Mouse (Mus musculus) stomach, postnatal 0 days (tissue): ENCODE data around the gene Pnkd. TPM values are rescaled to one million over a fixed set of nuclear protein-coding genes. Genes with fewer than 3 reads are reported as not detected.

Experiments used
- ATAC-seq: fragments of 200-750 bp; cut with Nextera tagmentation; 2 replicates; pipeline ENCODE4 v1.8.0; 2017; ENCODE audit not compliant: low FRiP score, low TSS enrichment
- DNase-seq: peaks from one replicate; pipeline ENCODE4 v3.0.0-alpha.2; 2016; ENCODE audit warnings: low spot score
- H3K27ac ChIP-seq: fragments of 300-500 bp; sonication (generic); replicated peaks from 2 replicates; pipeline ENCODE4 v1.5.1; 2014; ENCODE audit warnings: mild to moderate bottlenecking, control low read depth
- H3K27me3 ChIP-seq: fragments of 300-500 bp; sonication (generic); 2 replicates; pipeline ENCODE4 v1.6.1; 2014; ENCODE audit warnings: low read length; ENCODE audit not compliant: control insufficient read depth, insufficient read depth
- H3K36me3 ChIP-seq: fragments of 300-500 bp; sonication (generic); 2 replicates; pipeline ENCODE4 v1.6.1; 2014; ENCODE audit warnings: low read length, mixed read lengths; ENCODE audit not compliant: control insufficient read depth, insufficient read depth
- H3K4me1 ChIP-seq: fragments of 300-500 bp; sonication (generic); replicated peaks from 2 replicates; pipeline ENCODE4 v1.6.1; 2014; ENCODE audit warnings: antibody characterized with exemption; ENCODE audit not compliant: control insufficient read depth, insufficient read depth
- H3K4me2 ChIP-seq: fragments of 300-500 bp; sonication (generic); replicated peaks from 2 replicates; pipeline ENCODE4 v1.6.1; 2014; ENCODE audit warnings: low read depth, mild to moderate bottlenecking, control low read depth, moderate library complexity
- H3K4me3 ChIP-seq: fragments of 300-500 bp; sonication (generic); 2 replicates; pipeline ENCODE4 v1.5.1; 2014; ENCODE audit warnings: low read depth, low read length, control low read depth
- H3K9ac ChIP-seq: fragments of 300-500 bp; sonication (generic); 2 replicates; pipeline ENCODE4 v1.6.1; 2014; ENCODE audit warnings: mild to moderate bottlenecking, low read length, control low read depth, mixed read lengths
- H3K9me3 ChIP-seq: fragments of 300-500 bp; sonication (generic); 2 replicates; pipeline ENCODE4 v1.6.1; 2016; ENCODE audit warnings: low read length; ENCODE audit not compliant: control insufficient read depth
- CTCF ChIP-seq: IDR thresholded peaks from 2 replicates; pipeline ENCODE4 v1.5.1; 2016; ENCODE audit warnings: antibody characterized with exemption, low read depth, mild to moderate bottlenecking, moderate library complexity
- EP300 ChIP-seq: optimal IDR thresholded peaks from 2 replicates; pipeline ENCODE3; 2016; ENCODE audit warnings: antibody characterized with exemption
- WGBS: fragments of 180-500 bp; shearing (Covaris S2); extraction: QIAGEN DNeasy Blood & Tissue Kit; methylation state at CpG from one replicate; pipeline ENCODE4 v1.1.7; 2014; 5-methylcytosine and 5-hydroxymethylcytosine counted together
- polyA plus RNA-seq: library from polyadenylated mRNA; unstranded; fragments of >200 nt; fragmentation: Nextera tagmentation; extraction: Ambion mirVana; gene quantifications from 2 replicates; pipeline ENCODE4 v1.2.1, GENCODE M21; 2015

The Pnkd gene
- polyA plus RNA-seq, 1 experiment from 2014 or later, result 84.8 TPM

GRCm38 (mm10) chr1:74359952-74360517 is 75.3 kb downstream of the Pnkd start:
- H3K36me3 ChIP-seq, result no peaks in the 10 kb centered on the region
- no peak for DNase-seq
- TF ChIP-seq CTCF (no peak), EP300 (no peak)
- no peak overlapping the region for H3K27ac ChIP-seq
- no peak overlapping the region for H3K4me3 ChIP-seq
- no peak overlapping the region for H3K4me2 ChIP-seq
- no peak overlapping the region for H3K9ac ChIP-seq
- ATAC-seq, result no peak
- no peaks in the 10 kb centered on the region for H3K4me1 ChIP-seq
- no peaks in the 10 kb centered on the region for H3K9me3 ChIP-seq
- WGBS, result 87% methylated on average over 5 of the region's 5 CpGs
- no peaks in the 10 kb centered on the region for H3K27me3 ChIP-seq

GRCm38 (mm10) chr1:74361812-74362211 is 77.1 kb downstream of the Pnkd start, which contains the start of gene Catip:
Gene Catip (plus strand): TSS chr1:74362108.
- no peak within 1 kb of the TSS for H3K4me2 ChIP-seq
- H3K36me3 ChIP-seq, result no peaks in the 10 kb centered on the region
- no peaks in the 10 kb centered on the region for H3K27me3 ChIP-seq
- 5% methylated on average over 2 of the region's 2 CpGs for WGBS
- TF ChIP-seq CTCF (peak; percentile 95), EP300 (no peak)
- no peak within 1 kb of the TSS for H3K27ac ChIP-seq
- no peak within 1 kb of the TSS for H3K9ac ChIP-seq
- ATAC-seq (peak; percentile 78), DNase-seq (peak; percentile 66)
- no peak within 1 kb of the TSS for H3K4me3 ChIP-seq
- no peaks in the 10 kb centered on the region for H3K9me3 ChIP-seq
- H3K4me1 ChIP-seq, result no peaks in the 10 kb centered on the region

- H3K9me3 ChIP-seq, result no peaks in the 10 kb centered on the region
- ATAC-seq (peak; percentile 9; the same call in 1 of the 2 replicates), DNase-seq (no peak)
- no peak overlapping the region for H3K4me3 ChIP-seq
- H3K27ac ChIP-seq, result no peak overlapping the region
- TF ChIP-seq EP300, result no peak
- no peak for TF ChIP-seq CTCF
- no peaks in the 10 kb centered on the region for H3K36me3 ChIP-seq
- 61% methylated on average over 17 of the region's 17 CpGs for WGBS
- H3K4me1 ChIP-seq, result no peaks in the 10 kb centered on the region
- H3K4me2 ChIP-seq, result no peak overlapping the region
- no peaks in the 10 kb centered on the region for H3K27me3 ChIP-seq
- no peak overlapping the region for H3K9ac ChIP-seq
These were observed 77.8 kb downstream of the Pnkd start for GRCm38 (mm10) chr1:74362325-74363229.

- Histone ChIP-seq H3K9ac (no peak overlapping the region), H3K4me2 (no peak overlapping the region), H3K27me3 (no peaks in the 10 kb centered on the region), H3K27ac (no peak overlapping the region), H3K9me3 (no peaks in the 10 kb centered on the region), H3K4me3 (no peak overlapping the region), H3K36me3 (no peaks in the 10 kb centered on the region), H3K4me1 (no peaks in the 10 kb centered on the region)
- TF ChIP-seq CTCF, result no peak
- TF ChIP-seq EP300, result no peak
- ATAC-seq, result no peak
- 46% methylated on average over 5 of the region's 5 CpGs for WGBS
- DNase-seq, result no peak
These were observed 78.7 kb downstream of the Pnkd start for GRCm38 (mm10) chr1:74363437-74363836.

GRCm38 (mm10) chr1:74364270-74364669 is 79.5 kb downstream of the Pnkd start:
- TF ChIP-seq EP300, result no peak
- TF ChIP-seq CTCF, result no peak
- Histone ChIP-seq H3K4me3 (no peak overlapping the region), H3K9ac (no peak overlapping the region), H3K9me3 (no peaks in the 10 kb centered on the region), H3K27me3 (no peaks in the 10 kb centered on the region), H3K36me3 (no peaks in the 10 kb centered on the region), H3K4me2 (no peak overlapping the region), H3K4me1 (no peaks in the 10 kb centered on the region), H3K27ac (no peak overlapping the region)
- WGBS, result 62% methylated on average over 8 of the region's 8 CpGs
- DNase-seq (no peak), ATAC-seq (no peak)
